Mouse (Mus musculus) myocyte (in vitro differentiated cells): ENCODE data around the gene Itm2b.

Experiments used
- E2F4 ChIP-seq: IDR thresholded peaks from one replicate; pipeline ENCODE4 v1.6.1; 2011; ENCODE audit warnings: mild to moderate bottlenecking, control low read depth, moderate library complexity; ENCODE audit not compliant: insufficient read depth
- MAX ChIP-seq: IDR thresholded peaks from one replicate; pipeline ENCODE4 v1.6.1; 2011; ENCODE audit warnings: low read depth, mild to moderate bottlenecking, control low read depth
- MYOD1 ChIP-seq, 3 experiments: IDR thresholded peaks; one replicate each; pipeline ENCODE4 v1.6.1; 2011; ENCODE audit warnings: control low read depth in 2 of 3, low read depth in 2 of 3, mild to moderate bottlenecking in 2 of 3, moderate library complexity in 1 of 3; ENCODE audit not compliant: insufficient read length in 2 of 3, control insufficient read depth in 1 of 3
- POLR2A ChIP-seq: IDR thresholded peaks from one replicate; pipeline ENCODE4 v1.6.1; 2011; ENCODE audit warnings: low read depth, mild to moderate bottlenecking, control low read depth, moderate library complexity; ENCODE audit not compliant: insufficient read length
- SRF ChIP-seq: IDR thresholded peaks from one replicate; pipeline ENCODE4 v1.6.1; 2011; ENCODE audit warnings: low read depth; ENCODE audit not compliant: control insufficient read depth, insufficient read length
- TCF12 ChIP-seq: IDR thresholded peaks from one replicate; pipeline ENCODE4 v1.6.1; 2011; ENCODE audit warnings: mild to moderate bottlenecking, control low read depth; ENCODE audit not compliant: poor library complexity, insufficient read depth, severe bottlenecking
- TCF3 ChIP-seq: IDR thresholded peaks from one replicate; pipeline ENCODE4 v1.6.1; 2011; ENCODE audit warnings: low read depth, control low read depth; ENCODE audit not compliant: insufficient read length
- USF1 ChIP-seq: IDR thresholded peaks from one replicate; pipeline ENCODE4 v1.6.1; 2011; ENCODE audit warnings: low read depth, mild to moderate bottlenecking, control low read depth, moderate library complexity

DNA sequence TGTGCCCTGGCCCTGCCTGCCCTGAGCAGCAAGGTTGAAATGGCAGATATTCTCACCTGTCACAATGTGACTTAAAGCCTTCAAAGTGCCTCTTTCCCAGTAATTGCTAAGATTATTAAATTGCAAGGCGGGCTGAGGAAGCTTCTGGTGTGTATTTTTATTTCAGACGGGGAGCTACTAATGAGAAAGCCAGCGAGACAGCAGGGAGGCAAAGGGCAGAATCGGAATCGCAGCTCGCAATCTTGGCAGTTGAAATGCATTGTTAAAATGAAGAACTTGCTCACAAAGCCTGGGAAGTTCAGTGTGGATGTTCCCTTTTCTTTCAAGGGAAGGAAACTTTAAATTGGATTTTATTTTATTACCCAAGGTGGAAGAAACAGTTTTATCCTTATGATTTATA is 39.9 kb upstream of the Itm2b start:
- TF ChIP-seq USF1 (no peak), POLR2A (no peak), TCF3 (no peak), E2F4 (no peak), TCF12 (no peak), MYOD1 (IDR thresholded peaks at IDR 0.05; ENCODE audit: control insufficient read depth in 1 of 3, insufficient read length in 2 of 3, low read depth in 2 of 3) (no peak), SRF (no peak), MAX (no peak)
